Mouse (Mus musculus): Measurements from ENCODE around the gene Fxyd3.

- TF ChIP-seq CTCF (IDR thresholded peaks at IDR 0.05; ENCODE audit: low read depth, low read length) (peak; percentile 13), EP300 (IDR thresholded peaks at IDR 0.05; ENCODE audit: insufficient read depth, low read depth, low read length) (no peak)
These were observed 23.1 kb upstream of the Fxyd3 start for GRCm38 (mm10) chr7:31099612-31099982.

All from ES-Bruce4 (cell line).